Mouse (Mus musculus): Measurements from ENCODE around the gene Qprt. TPM values are rescaled to one million over a fixed set of nuclear protein-coding genes. Genes with fewer than 3 reads are reported as not detected.

Gene Qprt
- polyA plus RNA-seq, 1 experiment from 2014 or later: 0.43 TPM

DNA sequence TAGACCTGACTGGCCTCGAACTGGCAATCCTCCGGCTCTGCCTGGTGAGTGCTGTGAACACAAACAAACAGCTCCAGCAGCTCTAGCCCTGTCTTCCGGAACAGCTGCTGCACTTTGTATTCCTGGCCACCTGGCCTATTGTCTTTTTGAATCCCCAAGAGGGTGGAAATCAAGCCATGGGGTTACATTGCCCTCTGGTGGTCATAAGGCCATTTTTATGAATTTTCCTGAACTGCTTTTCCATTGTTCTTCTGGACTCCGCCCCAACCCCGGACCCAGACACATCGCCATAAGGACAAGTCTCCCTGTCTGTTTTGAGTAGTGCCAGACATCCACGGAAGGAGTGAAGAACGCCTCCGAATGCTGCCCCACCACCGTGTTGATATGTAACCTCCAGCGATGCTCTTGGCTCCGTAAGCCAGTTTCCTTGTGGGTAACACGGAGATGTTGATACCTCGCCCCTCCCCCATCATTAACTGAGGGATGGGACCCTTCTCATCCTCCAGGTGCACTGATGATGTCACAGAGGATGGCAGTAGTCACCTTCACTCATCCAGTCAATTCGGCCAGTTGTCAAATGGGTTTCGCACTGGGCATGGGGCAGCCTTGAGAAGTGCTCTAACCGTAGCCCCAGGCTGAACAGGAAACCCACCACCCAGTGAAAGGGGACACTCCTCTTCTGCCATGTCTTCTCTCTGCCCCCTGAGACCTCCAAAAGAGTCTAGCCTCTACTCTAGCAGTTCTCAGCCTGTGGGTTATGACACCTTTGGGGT, 17.3 kb downstream of the Qprt start:
- ATAC-seq (ENCODE audit: low read depth): peak; percentile 76
- Histone ChIP-seq H3K9ac (ENCODE audit: low read length) (peak overlapping the region; percentile 66), H3K27ac (ENCODE audit: low read length) (no peak overlapping the region), H3K9me3 (ENCODE audit: control insufficient read depth, low read length) (no peaks in the 10 kb centered on the region), H3K4me1 (replicated peaks; ENCODE audit: control insufficient read depth, insufficient read depth, low read length) (peaks cover 6% of the 10 kb centered on the region; the same call in 1 of the 2 replicates), H3K36me3 (ENCODE audit: control insufficient read depth, insufficient read depth, low read length) (no peaks in the 10 kb centered on the region), H3K4me2 (ENCODE audit: low read depth, low read length) (peak overlapping the region; percentile 72), H3K4me3 (ENCODE audit: low read length) (peak overlapping the region; percentile 46), H3K27me3 (ENCODE audit: control insufficient read depth, insufficient read depth, low read depth, low read length) (no peaks in the 10 kb centered on the region)
- 13% methylated on average over 17 of the region's 17 CpGs for WGBS

DNA sequence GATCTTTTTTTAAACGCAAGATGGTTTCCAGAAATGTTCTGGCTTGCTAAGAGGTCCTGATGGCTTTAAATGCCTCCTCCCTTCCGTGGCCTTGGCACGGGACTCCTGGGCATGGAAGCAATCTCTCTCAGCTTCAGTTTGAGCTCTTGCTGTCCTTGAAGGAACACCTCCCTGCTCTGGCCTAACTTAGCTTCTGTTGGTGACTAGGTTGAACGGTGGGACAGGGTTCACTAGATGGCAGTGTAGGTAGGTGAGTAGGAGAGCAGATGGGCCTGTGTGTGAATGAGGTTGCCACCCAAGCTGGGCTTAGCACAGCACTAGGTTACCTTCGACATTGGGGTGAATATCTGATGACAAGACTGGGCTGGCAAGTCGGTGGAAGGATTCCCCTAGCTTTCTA, 18.1 kb downstream of the Qprt start:
- Histone ChIP-seq H3K9ac (ENCODE audit: low read length) (no peak overlapping the region), H3K4me3 (ENCODE audit: low read length) (no peak overlapping the region), H3K27me3 (ENCODE audit: control insufficient read depth, insufficient read depth, low read depth, low read length) (no peaks in the 10 kb centered on the region), H3K36me3 (ENCODE audit: control insufficient read depth, insufficient read depth, low read length) (no peaks in the 10 kb centered on the region), H3K4me2 (ENCODE audit: low read depth, low read length) (no peak overlapping the region), H3K27ac (ENCODE audit: low read length) (no peak overlapping the region), H3K4me1 (replicated peaks; ENCODE audit: control insufficient read depth, insufficient read depth, low read length) (peaks cover 6% of the 10 kb centered on the region; the same call in 1 of the 2 replicates), H3K9me3 (ENCODE audit: control insufficient read depth, low read length) (no peaks in the 10 kb centered on the region)
- 65% methylated on average over 6 of the region's 6 CpGs for WGBS
- ATAC-seq (ENCODE audit: low read depth): peak; percentile 37

DNA sequence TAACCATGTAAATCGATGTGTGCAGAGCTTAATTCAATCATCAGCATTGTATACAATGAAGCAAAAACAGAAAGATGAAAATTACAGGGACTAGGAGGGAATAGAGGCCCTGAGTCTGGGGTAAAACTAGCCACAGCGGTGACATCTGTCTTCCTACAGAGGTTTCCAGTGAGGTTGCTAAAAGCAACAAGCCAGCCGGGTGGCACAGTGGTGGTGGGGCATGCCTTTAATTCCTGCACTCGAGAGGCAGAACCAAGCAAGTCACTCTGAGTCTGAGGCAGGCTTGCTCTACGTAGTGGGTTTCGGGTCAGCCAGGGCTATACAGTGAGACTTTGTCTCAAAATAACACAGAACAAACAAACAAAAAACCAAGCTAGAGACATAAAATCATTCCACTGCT, 19.9 kb downstream of the Qprt start:
- no peaks in the 10 kb centered on the region for H3K27me3 ChIP-seq (ENCODE audit: control insufficient read depth, insufficient read depth, low read depth, low read length)
- no peak overlapping the region for H3K4me2 ChIP-seq (ENCODE audit: low read depth, low read length)
- peaks cover 6% of the 10 kb centered on the region; the same call in 1 of the 2 replicates for H3K4me1 ChIP-seq (replicated peaks; ENCODE audit: control insufficient read depth, insufficient read depth, low read length)
- ATAC-seq (ENCODE audit: low read depth): no peak
- WGBS: 56% methylated on average over 6 of the region's 6 CpGs
- no peak overlapping the region for H3K27ac ChIP-seq (ENCODE audit: low read length)
- H3K9me3 ChIP-seq (ENCODE audit: control insufficient read depth, low read length): no peaks in the 10 kb centered on the region
- no peak overlapping the region for H3K9ac ChIP-seq (ENCODE audit: low read length)
- no peak overlapping the region for H3K4me3 ChIP-seq (ENCODE audit: low read length)
- H3K36me3 ChIP-seq (ENCODE audit: control insufficient read depth, insufficient read depth, low read length): no peaks in the 10 kb centered on the region

DNA sequence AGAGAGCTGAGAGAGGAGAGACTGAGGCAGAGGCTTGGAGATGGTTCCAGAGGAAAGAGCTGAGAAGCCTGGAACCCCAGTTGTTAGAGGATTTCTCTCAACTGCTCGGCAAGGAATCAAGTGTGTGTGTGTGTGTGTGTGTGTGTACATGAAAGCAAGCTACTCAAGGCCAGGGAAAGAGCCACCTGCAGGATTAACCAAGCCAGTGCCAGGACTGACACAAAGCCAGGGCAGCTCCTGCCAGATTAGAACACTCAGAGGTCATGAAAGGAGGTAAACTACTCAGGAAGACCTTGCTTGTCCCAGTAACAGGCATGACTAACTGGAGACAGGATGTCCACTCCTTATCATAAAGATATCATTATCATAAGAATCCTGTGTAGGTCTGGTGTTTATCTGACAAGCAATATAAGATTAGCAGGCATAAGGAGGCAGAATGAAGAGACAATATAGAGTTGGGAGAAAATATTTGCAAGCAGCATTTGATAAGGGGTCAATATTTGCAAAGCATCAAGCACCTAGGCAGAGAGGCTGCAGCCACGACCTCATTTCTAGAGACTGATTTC, 20.5 kb downstream of the Qprt start:
- Histone ChIP-seq H3K9me3 (ENCODE audit: control insufficient read depth, low read length) (no peaks in the 10 kb centered on the region), H3K27ac (ENCODE audit: low read length) (no peak overlapping the region), H3K9ac (ENCODE audit: low read length) (no peak overlapping the region), H3K4me3 (ENCODE audit: low read length) (no peak overlapping the region), H3K4me1 (replicated peaks; ENCODE audit: control insufficient read depth, insufficient read depth, low read length) (peaks cover 6% of the 10 kb centered on the region; the same call in 1 of the 2 replicates), H3K36me3 (ENCODE audit: control insufficient read depth, insufficient read depth, low read length) (no peaks in the 10 kb centered on the region), H3K4me2 (ENCODE audit: low read depth, low read length) (no peak overlapping the region), H3K27me3 (ENCODE audit: control insufficient read depth, insufficient read depth, low read depth, low read length) (no peaks in the 10 kb centered on the region)
- ATAC-seq (ENCODE audit: low read depth): no peak
- 13% methylated on average over 2 of the region's 2 CpGs for WGBS

DNA sequence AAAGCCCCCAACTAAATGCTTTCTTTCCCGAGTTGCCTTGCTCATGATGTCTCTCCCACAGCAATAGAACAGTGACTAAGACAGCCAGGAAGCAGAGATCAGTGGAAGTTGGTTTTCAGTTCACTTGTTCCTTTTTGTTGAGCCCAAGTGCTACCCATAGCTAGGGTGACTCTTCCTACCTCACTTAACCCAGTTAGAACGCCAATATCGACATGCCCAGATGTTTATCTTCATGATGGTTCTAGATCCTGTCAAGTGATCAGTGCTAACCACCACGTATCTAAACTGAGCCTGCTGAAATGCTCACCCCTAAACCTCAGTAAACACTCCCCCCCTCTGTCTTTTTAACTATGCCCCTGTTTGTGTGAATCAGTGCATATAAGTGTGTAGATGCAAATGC, 22.5 kb downstream of the Qprt start:
- 74% methylated on average over 4 of the region's 4 CpGs for WGBS
- Histone ChIP-seq H3K9ac (ENCODE audit: low read length) (no peak overlapping the region), H3K27ac (ENCODE audit: low read length) (no peak overlapping the region), H3K4me1 (replicated peaks; ENCODE audit: control insufficient read depth, insufficient read depth, low read length) (peaks cover 2% of the 10 kb centered on the region; the same call in 1 of the 2 replicates), H3K4me2 (ENCODE audit: low read depth, low read length) (no peak overlapping the region), H3K9me3 (ENCODE audit: control insufficient read depth, low read length) (no peaks in the 10 kb centered on the region), H3K36me3 (ENCODE audit: control insufficient read depth, insufficient read depth, low read length) (no peaks in the 10 kb centered on the region), H3K4me3 (ENCODE audit: low read length) (no peak overlapping the region), H3K27me3 (ENCODE audit: control insufficient read depth, insufficient read depth, low read depth, low read length) (no peaks in the 10 kb centered on the region)
- ATAC-seq (ENCODE audit: low read depth): no peak

DNA sequence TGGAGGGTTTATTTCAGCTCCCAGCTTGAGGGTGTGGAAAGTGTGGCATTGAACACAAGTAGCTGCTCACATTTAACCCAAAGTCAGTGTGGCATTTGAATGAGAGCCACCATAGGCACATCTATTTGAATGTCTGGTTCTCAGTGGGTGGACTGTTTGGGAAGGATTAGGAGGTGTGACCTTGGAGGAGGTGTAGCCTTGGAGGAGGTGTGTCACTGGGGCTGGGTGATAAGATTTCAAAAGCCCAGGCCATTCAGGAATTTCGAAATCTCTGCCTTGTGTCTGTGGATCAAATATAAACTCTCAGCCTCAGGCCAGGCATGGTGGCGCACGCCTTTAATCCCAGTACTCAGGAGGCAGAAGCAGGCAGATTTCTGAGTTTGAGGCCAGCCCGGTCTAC, 23.1 kb downstream of the Qprt start:
- Histone ChIP-seq H3K4me3 (ENCODE audit: low read length) (no peak overlapping the region), H3K27me3 (ENCODE audit: control insufficient read depth, insufficient read depth, low read depth, low read length) (no peaks in the 10 kb centered on the region), H3K4me1 (replicated peaks; ENCODE audit: control insufficient read depth, insufficient read depth, low read length) (no peaks in the 10 kb centered on the region), H3K9me3 (ENCODE audit: control insufficient read depth, low read length) (no peaks in the 10 kb centered on the region), H3K9ac (ENCODE audit: low read length) (no peak overlapping the region), H3K4me2 (ENCODE audit: low read depth, low read length) (no peak overlapping the region), H3K36me3 (ENCODE audit: control insufficient read depth, insufficient read depth, low read length) (no peaks in the 10 kb centered on the region), H3K27ac (ENCODE audit: low read length) (no peak overlapping the region)
- WGBS: 84% methylated on average over 4 of the region's 4 CpGs
- no peak for ATAC-seq (ENCODE audit: low read depth)

DNA sequence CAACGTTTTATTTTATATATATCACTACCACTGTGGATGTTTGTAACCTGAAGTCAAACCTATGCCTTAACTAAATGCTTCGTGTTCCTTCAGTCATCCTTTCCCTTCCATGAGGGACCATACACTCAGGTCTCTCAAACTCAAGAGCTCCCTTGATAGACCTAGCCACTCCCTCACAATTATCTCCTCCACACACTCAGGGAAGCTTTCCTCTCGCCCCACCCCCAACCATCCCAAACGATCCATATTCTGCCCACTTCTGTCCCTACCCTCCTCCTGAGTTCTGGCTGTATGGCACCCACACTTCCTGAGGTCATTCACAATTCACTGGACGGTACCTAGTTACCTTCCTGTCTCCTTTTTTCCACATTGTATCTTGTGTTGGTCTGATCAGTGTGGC, 23.5 kb downstream of the Qprt start:
- whole genome bisulfite sequencing: 76% methylated on average over 5 of the region's 5 CpGs
- H3K4me1 ChIP-seq (replicated peaks; ENCODE audit: control insufficient read depth, insufficient read depth, low read length): no peaks in the 10 kb centered on the region
- no peak for ATAC-seq (ENCODE audit: low read depth)
- no peaks in the 10 kb centered on the region for H3K9me3 ChIP-seq (ENCODE audit: control insufficient read depth, low read length)
- no peak overlapping the region for H3K9ac ChIP-seq (ENCODE audit: low read length)
- H3K4me2 ChIP-seq (ENCODE audit: low read depth, low read length): no peak overlapping the region
- H3K27me3 ChIP-seq (ENCODE audit: control insufficient read depth, insufficient read depth, low read depth, low read length): no peaks in the 10 kb centered on the region
- no peaks in the 10 kb centered on the region for H3K36me3 ChIP-seq (ENCODE audit: control insufficient read depth, insufficient read depth, low read length)
- no peak overlapping the region for H3K27ac ChIP-seq (ENCODE audit: low read length)
- no peak overlapping the region for H3K4me3 ChIP-seq (ENCODE audit: low read length)

DNA sequence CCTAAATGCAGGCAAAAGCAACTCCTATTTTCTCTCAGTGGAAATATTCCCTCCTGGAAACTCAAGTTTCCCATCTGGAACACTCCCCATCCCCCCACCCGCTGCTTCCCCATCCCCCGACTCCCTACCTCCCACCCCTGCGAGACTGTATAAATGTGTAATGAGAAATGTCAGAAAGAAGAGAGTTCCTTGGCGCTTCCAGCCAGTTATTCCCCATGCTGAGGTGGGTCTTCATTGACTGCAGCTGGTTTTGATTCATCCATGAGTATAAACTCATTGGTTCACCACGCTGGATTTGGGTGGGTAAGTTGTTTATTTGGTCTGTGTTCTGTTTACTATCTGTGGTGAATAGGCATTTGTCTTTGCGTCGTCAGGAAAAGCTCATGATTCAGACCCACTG, 25.6 kb downstream of the Qprt start:
- no peak for ATAC-seq (ENCODE audit: low read depth)
- WGBS: 42% methylated on average over 7 of the region's 7 CpGs
- no peak overlapping the region for H3K27ac ChIP-seq (ENCODE audit: low read length)
- no peaks in the 10 kb centered on the region for H3K4me1 ChIP-seq (replicated peaks; ENCODE audit: control insufficient read depth, insufficient read depth, low read length)
- no peaks in the 10 kb centered on the region for H3K9me3 ChIP-seq (ENCODE audit: control insufficient read depth, low read length)
- H3K27me3 ChIP-seq (ENCODE audit: control insufficient read depth, insufficient read depth, low read depth, low read length): no peaks in the 10 kb centered on the region
- no peak overlapping the region for H3K9ac ChIP-seq (ENCODE audit: low read length)
- H3K4me2 ChIP-seq (ENCODE audit: low read depth, low read length): no peak overlapping the region
- H3K36me3 ChIP-seq (ENCODE audit: control insufficient read depth, insufficient read depth, low read length): no peaks in the 10 kb centered on the region
- no peak overlapping the region for H3K4me3 ChIP-seq (ENCODE audit: low read length)

DNA sequence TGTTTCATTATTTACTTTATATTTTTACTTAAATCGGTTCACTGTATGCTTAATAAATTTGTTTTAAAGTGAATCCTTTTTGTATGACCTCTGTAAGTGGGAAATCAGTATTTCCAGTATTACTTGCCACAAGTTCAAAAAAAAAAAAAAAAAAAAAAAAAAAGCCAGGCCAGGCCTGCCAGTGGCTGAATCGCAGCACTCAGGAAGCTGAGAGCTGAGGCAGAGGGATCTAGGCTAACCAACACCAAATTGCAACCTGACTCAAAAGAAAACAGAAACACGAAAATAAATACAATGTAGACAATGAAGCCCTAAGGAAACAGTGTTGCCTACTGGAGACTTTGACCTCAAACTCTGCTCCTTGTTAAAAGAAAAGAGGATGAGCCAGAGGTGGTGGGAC, 28.1 kb downstream of the Qprt start:
- no peaks in the 10 kb centered on the region for H3K9me3 ChIP-seq (ENCODE audit: control insufficient read depth, low read length)
- H3K4me2 ChIP-seq (ENCODE audit: low read depth, low read length): no peak overlapping the region
- no peaks in the 10 kb centered on the region; the same call in 1 of the 2 replicates for H3K4me1 ChIP-seq (replicated peaks; ENCODE audit: control insufficient read depth, insufficient read depth, low read length)
- no peaks in the 10 kb centered on the region for H3K36me3 ChIP-seq (ENCODE audit: control insufficient read depth, insufficient read depth, low read length)
- 44% methylated on average over 3 of the region's 3 CpGs for WGBS
- H3K4me3 ChIP-seq (ENCODE audit: low read length): no peak overlapping the region
- H3K27ac ChIP-seq (ENCODE audit: low read length): no peak overlapping the region
- H3K9ac ChIP-seq (ENCODE audit: low read length): no peak overlapping the region
- no peak for ATAC-seq (ENCODE audit: low read depth)
- H3K27me3 ChIP-seq (ENCODE audit: control insufficient read depth, insufficient read depth, low read depth, low read length): no peaks in the 10 kb centered on the region
